Mouse (Mus musculus) left cerebral cortex, adult 2 months (tissue): ENCODE results near the gene Olfr1116. TPM values are rescaled to one million over a fixed set of nuclear protein-coding genes. Genes with fewer than 3 reads are reported as not detected.
"Not testable (repeated sequence)": the region's sequence is repeated elsewhere in the genome, so short reads cannot be mapped to it uniquely, and the experiment has no call there.

Source experiments
- DNase-seq, 2 experiments: peaks; one replicate each; pipeline ENCODE4 v3.0.0; 2021 to 2022; ENCODE audit warnings: low spot score in 2 of 2, mixed read lengths in 1 of 2; ENCODE audit errors: extremely low spot score in 1 of 2
- H3K27ac ChIP-seq: fragments of 200-600 bp; 2 replicates; pipeline ENCODE4 v1.8.1; 2022
- H3K4me3 ChIP-seq: fragments of 200-600 bp; 2 replicates; pipeline ENCODE4 v1.8.1; 2022
- CTCF ChIP-seq: fragments of 200-600 bp; IDR thresholded peaks from 2 replicates; pipeline ENCODE4 v1.8.1; 2022; ENCODE audit warnings: antibody characterized with exemption, mild to moderate bottlenecking, moderate library complexity
- intact Hi-C: fragments of 180-260 bp; cut with DNase I; formaldehyde crosslinking; loops from one replicate; pipeline ENCODE4 v1.15.1; 2025
- long read RNA-seq, 2 experiments: library from polyadenylated mRNA; stranded (forward); transcript quantifications; one replicate each; pipeline ENCODE4 v2.0.0; 2021; ENCODE audit warnings: borderline mapping rate in 2 of 2
- microRNA-seq, 2 experiments: library from miRNA; unstranded; fragments of <30 nt; microRNA quantifications; one replicate each; pipeline ENCODE4 v1.2.0; 2021
- total RNA-seq, 2 experiments: library from RNA; stranded (reverse); gene quantifications; 2 replicates each; pipeline ENCODE4 v1.2.3; 2021

Gene Olfr1116
- not detected for total RNA-seq
- long read RNA-seq, experiment 1 = 0 reads
- long read RNA-seq, experiment 2 = 0 reads

GRCm38 (mm10) chr2:87267234-87267633, at the start of gene Olfr1116:
Gene Olfr1116 (plus strand): TSS chr2:87267534.
- TF ChIP-seq CTCF = no peak

GRCm38 (mm10) chr2:87247713-87248112, 19.6 kb upstream of the Olfr1116 start, which contains the start of gene Olfr1115:
Gene Olfr1115 (plus strand): TSS chr2:87248013.
- intact Hi-C loops = no loop called here
- TF ChIP-seq CTCF = no peak
- DNase-seq = no peak
- Histone ChIP-seq H3K4me3 (no peak within 1 kb of the TSS), H3K27ac (no peak within 1 kb of the TSS)

More at GRCm38 (mm10) chr2:87267234-87267633, at the start of gene Olfr1116:
- Histone ChIP-seq H3K4me3 (no peak within 1 kb of the TSS), H3K27ac (no peak within 1 kb of the TSS)
- intact Hi-C loops = no loop called here
- DNase-seq = no peak

- H3K27ac ChIP-seq, H3K4me3 ChIP-seq, DNase-seq, intact Hi-C loops: not testable (repeated sequence)
Measured at GRCm38 (mm10) chr2:87293977-87294376, 26.6 kb downstream of the Olfr1116 start.

GRCm38 (mm10) chr2:87307281-87307680, 39.9 kb downstream of the Olfr1116 start, which contains the start of gene Olfr1118:
Gene Olfr1118 (plus strand): TSS chr2:87307581.
- H3K4me3 ChIP-seq = no peak within 1 kb of the TSS
- no peak for TF ChIP-seq CTCF
- H3K27ac ChIP-seq = no peak within 1 kb of the TSS
- intact Hi-C loops = no loop called here
- no peak for DNase-seq

Small RNA genes within 50 kb of the gene (microRNA-seq; reads per million reads assigned to microRNA genes)
- gene Gm27438 = 0 reads per million in 2 experiments

Other genes starting within 250 kb of the Olfr1116 start
- not detected for gene Olfr1104, start 240.5 kb upstream of the Olfr1116 start, total RNA-seq
- not detected for gene Olfr1105, start 231.0 kb upstream of the Olfr1116 start, total RNA-seq
- not detected for gene Olfr1106, start 215.3 kb upstream of the Olfr1116 start, total RNA-seq
- gene Olfr1107, start 191.7 kb upstream of the Olfr1116 start, total RNA-seq = not detected
- not detected for gene Olfr1109, start 171.5 kb upstream of the Olfr1116 start, total RNA-seq
- not detected for gene Olfr259, start 153.0 kb upstream of the Olfr1116 start, total RNA-seq
- not detected for gene Olfr1110, start 127.2 kb upstream of the Olfr1116 start, total RNA-seq
- gene Olfr1111, start 114.9 kb upstream of the Olfr1116 start, total RNA-seq = not detected
- gene Olfr1112, start 79.7 kb upstream of the Olfr1116 start, total RNA-seq = not detected
- gene Olfr1113, start 58.6 kb upstream of the Olfr1116 start, total RNA-seq = not detected
- gene Olfr1115, start 19.5 kb upstream of the Olfr1116 start, total RNA-seq = not detected
- not detected for gene Olfr1118, start 40.0 kb downstream of the Olfr1116 start, total RNA-seq
- not detected for gene Olfr1120, start 87.3 kb downstream of the Olfr1116 start, total RNA-seq
- not detected for gene Olfr1121, start 102.4 kb downstream of the Olfr1116 start, total RNA-seq
- gene Olfr1122, start 118.3 kb downstream of the Olfr1116 start, total RNA-seq = under 1 TPM in 1 of 2 experiments, not detected in 1; 0.11 TPM
- gene Olfr1123, start 149.1 kb downstream of the Olfr1116 start, total RNA-seq = not detected
- not detected for gene Olfr1124, start 162.7 kb downstream of the Olfr1116 start, total RNA-seq
- gene Olfr1126, start 186.4 kb downstream of the Olfr1116 start, total RNA-seq = not detected
- not detected for gene Pramel7, start 229.6 kb downstream of the Olfr1116 start, total RNA-seq
- not detected for gene Pramel6, start 239.0 kb downstream of the Olfr1116 start, total RNA-seq